Mouse (Mus musculus) liver, postnatal 0 days (tissue): ENCODE measurements at regions not wholly inside any gene's neighbourhood (a gene's known extent, or its start where the extent isn't known, plus 50 kb on each side); places are given as distances from the start of the nearest gene placed in this dataset.

Source experiments
- CTCF ChIP-seq: sonication (generic); IDR thresholded peaks from 2 replicates; pipeline ENCODE4 v1.5.1; 2016; ENCODE audit warnings: antibody characterized with exemption, low read depth
- EP300 ChIP-seq: IDR thresholded peaks from 2 replicates; pipeline ENCODE4 v1.6.1; 2016; ENCODE audit warnings: antibody characterized with exemption, low read depth, mild to moderate bottlenecking

- no peak for TF ChIP-seq CTCF
- TF ChIP-seq EP300 = no peak
These were observed 158.2 kb upstream of the Mocs1 start for GRCm38 (mm10) chr17:49269943-49270342.
